Mouse (Mus musculus): ENCODE data around the gene Gm20219. TPM values are rescaled to one million over a fixed set of nuclear protein-coding genes. Genes with fewer than 3 reads are reported as not detected.
"Not testable (repeated sequence)": the region's sequence is repeated elsewhere in the genome, so short reads cannot be mapped to it uniquely, and the experiment has no call there.

The Gm20219 gene
- polyA plus RNA-seq, 1 experiment = 0.04 TPM

DNA sequence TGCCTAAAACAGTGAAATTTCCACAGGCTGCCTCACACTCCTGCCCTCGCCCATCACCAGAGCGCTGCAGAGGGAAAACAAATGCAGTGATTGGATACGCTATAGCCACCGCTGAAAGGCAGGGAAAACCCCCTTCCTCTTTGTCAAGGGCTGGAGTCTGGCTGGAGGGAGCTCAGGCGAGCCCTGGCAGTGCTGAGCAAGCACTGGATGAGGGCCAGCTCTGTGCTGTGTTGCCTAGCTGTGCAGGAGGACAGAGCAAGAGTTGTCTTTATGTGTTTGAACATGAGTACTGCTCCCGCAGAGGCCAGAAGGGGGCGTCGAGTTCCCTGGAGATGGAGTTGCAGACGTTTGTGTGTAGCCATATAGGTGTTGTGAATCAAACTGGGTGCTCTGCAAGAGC, 51.7 kb downstream of the Gm20219 start:
- Histone ChIP-seq H3K27me3 (ENCODE audit: control insufficient read depth) (no peaks in the 10 kb centered on the region), H3K4me3 (replicated peaks) (no peak overlapping the region), H3K9me3 (ENCODE audit: control insufficient read depth, low read length) (peaks cover 18% of the 10 kb centered on the region), H3K36me3 (ENCODE audit: control insufficient read depth) (no peaks in the 10 kb centered on the region), H3K4me1 (ENCODE audit: control insufficient read depth) (peaks cover 9% of the 10 kb centered on the region)
- TF ChIP-seq TAL1 (IDR thresholded peaks at IDR 0.05; ENCODE audit: low read length) (no peak), GATA1 (IDR thresholded peaks at IDR 0.05; ENCODE audit: low read length) (no peak)

GRCm38 (mm10) chr17:56501635-56502400, 52.4 kb downstream of the Gm20219 start:
- not testable (repeated sequence) for H3K4me1 ChIP-seq (ENCODE audit: control insufficient read depth); H3K4me3 ChIP-seq (replicated peaks)
- H3K9me3 ChIP-seq (ENCODE audit: control insufficient read depth, low read length) = peaks cover 24% of the 10 kb centered on the region

More at GRCm38 (mm10) chr17:56501635-56502400, 52.4 kb downstream of the Gm20219 start:
- H3K36me3 ChIP-seq (ENCODE audit: control insufficient read depth); H3K27me3 ChIP-seq (ENCODE audit: control insufficient read depth): not testable (repeated sequence)

Other genes starting within 250 kb of the Gm20219 start
- 1.1 and 2.2 TPM in 2 replicates for gene Kdm4b, start 228.3 kb downstream of the Gm20219 start, polyA plus RNA-seq (2012)
- gene Ptprs, start 77.9 kb downstream of the Gm20219 start, polyA plus RNA-seq (2012) = 0.33 and 0.44 TPM in 2 replicates
- not detected in 2 replicates for gene Znrf4, start 42.0 kb downstream of the Gm20219 start, polyA plus RNA-seq (2012)
- 26.3 and 27.6 TPM in 2 replicates for gene Safb2, start 30.2 kb upstream of the Gm20219 start, polyA plus RNA-seq (2012)
- gene Safb, start 30.4 kb upstream of the Gm20219 start, polyA plus RNA-seq (2012) = 27.9 and 29.6 TPM in 2 replicates
- gene 2410015M20Rik, start 55.4 kb upstream of the Gm20219 start, polyA plus RNA-seq (2012) = 21.4 and 25.5 TPM in 2 replicates
- 810 and 1,011 TPM in 2 replicates for gene Rpl36, start 59.0 kb upstream of the Gm20219 start, polyA plus RNA-seq (2012)
- gene Lonp1, start 72.5 kb upstream of the Gm20219 start, polyA plus RNA-seq (2012) = 6.7 TPM in 2 replicates
- not detected in 2 replicates for gene Catsperd, start 73.8 kb upstream of the Gm20219 start, polyA plus RNA-seq (2012)
- gene Ranbp3, start 118.9 kb upstream of the Gm20219 start, polyA plus RNA-seq (2012) = 16.4 and 17.4 TPM in 2 replicates
- 70.5 and 83.1 TPM in 2 replicates for gene Ndufa11, start 163.4 kb upstream of the Gm20219 start, polyA plus RNA-seq (2012)
- 0.22 and 0.55 TPM in 2 replicates for gene Vmac, start 163.6 kb upstream of the Gm20219 start, polyA plus RNA-seq (2012)
- 1.4 and 2.2 TPM in 2 replicates for gene Nrtn, start 203.1 kb upstream of the Gm20219 start, polyA plus RNA-seq (2012)
- gene Dus3l, start 210.4 kb upstream of the Gm20219 start, polyA plus RNA-seq (2012) = 2.7 and 3.2 TPM in 2 replicates
- 0.66 and 0.78 TPM in 2 replicates for gene Prr22, start 215.9 kb upstream of the Gm20219 start, polyA plus RNA-seq (2012)

All from erythroblast, embryonic 14.5 days (primary cell).